Mouse (Mus musculus): ENCODE results near the gene Tmem184b.

Tmem184b gene

DNA sequence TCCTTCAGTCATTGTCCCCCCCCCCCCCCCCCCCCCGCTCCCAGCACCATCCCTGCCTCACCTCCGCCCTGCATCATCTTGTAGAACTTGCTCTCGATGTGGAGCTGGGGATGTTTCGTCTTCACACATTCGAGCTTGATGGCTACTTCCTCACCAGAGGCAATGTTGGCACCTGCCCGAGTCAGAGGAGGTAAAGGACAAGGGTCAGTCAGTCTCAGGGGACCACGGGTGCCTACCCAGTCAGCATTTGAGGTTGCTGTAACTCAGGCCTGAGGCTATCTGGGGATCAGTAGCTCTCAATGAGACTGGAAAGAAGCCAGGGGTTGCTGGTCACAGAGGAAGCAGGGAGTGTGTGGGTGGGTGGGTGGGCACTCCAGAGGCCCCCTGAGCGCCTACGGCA is 26.6 kb upstream of the Tmem184b start:
- no peak for DNase-seq (ENCODE audit: low read depth, low spot score)

DNA sequence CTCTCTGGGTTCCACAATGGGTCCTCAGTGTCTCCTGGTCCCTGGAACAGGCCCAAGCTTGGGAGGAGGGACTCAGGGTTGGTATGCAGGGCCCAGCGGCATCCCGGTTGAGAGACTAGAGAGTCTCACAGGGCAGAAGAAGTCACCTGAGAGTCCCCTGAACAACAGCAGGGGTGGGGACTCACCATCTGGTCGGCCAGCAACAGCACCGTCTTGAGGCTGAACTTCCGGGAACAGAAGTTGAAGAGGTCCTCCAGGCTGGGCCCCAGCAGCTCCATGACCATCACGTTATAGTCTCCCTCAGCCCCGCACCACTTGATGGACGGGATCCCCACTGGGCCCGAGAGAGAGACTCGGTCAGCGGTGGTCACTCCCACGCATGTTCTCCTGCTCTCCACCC is 26.2 kb upstream of the Tmem184b start:
- DNase-seq (ENCODE audit: low read depth, low spot score) = no peak

DNA sequence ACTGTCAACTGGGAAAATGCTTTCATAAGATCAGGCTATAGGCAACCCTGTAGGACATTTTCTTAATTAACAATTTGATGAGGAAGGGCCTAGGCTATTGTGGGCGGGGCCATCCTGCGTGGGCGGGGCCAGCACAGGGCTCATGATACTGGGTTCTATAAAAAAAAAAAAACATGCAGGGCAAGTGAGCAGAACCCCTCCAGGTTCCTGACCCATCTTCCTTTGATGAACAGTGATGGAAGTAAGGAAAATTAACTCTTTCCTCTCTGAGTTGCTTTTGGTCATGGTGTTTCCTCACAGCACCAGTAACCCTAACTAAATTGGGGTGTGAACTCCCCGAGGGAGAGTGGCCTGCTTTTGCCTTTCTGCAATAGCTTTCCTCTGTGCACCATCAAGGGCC is 25.2 kb upstream of the Tmem184b start:
- DNase-seq (ENCODE audit: low read depth, low spot score) = no peak

DNA sequence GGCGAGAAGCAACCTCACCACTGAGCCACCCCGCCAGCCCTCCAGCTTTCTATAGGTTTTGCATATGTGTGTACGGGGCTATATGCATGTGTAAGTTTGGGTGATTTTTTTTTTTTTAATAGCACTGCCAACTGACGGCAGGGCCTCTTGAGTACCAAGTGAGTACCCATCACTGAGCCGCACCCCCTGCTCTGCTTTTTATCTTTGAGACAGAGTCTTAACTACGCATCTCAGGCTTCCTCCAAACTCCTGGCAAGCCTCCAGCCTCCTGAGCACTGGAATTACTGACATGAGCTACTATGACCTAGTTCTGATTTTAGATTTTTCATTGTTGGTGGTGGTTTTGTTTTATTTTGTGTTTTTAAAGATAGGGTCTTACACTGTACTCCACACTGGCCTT is 24.1 kb upstream of the Tmem184b start:
- no peak for DNase-seq (ENCODE audit: low read depth, low spot score)

DNA sequence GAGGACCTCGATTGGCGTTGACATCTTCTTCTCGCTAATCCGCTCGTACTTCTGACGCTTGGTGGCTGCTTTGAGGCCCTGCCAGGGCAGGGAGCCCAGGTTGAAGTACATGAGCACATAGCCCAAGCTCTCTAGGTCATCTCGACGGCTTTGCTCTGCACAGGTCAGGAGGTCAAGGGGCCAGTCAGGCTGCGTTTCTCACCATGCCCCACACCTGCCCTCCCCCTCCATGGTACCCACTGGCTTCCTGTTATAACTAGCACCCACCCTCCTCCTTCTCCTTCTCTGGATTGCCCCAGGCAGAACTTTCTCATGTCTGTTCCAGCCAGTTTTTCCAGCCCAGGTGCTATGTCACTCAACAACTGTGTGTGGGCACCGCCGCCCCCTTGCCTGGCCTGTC is 22.1 kb upstream of the Tmem184b start:
- DNase-seq (ENCODE audit: low read depth, low spot score) = no peak

DNA sequence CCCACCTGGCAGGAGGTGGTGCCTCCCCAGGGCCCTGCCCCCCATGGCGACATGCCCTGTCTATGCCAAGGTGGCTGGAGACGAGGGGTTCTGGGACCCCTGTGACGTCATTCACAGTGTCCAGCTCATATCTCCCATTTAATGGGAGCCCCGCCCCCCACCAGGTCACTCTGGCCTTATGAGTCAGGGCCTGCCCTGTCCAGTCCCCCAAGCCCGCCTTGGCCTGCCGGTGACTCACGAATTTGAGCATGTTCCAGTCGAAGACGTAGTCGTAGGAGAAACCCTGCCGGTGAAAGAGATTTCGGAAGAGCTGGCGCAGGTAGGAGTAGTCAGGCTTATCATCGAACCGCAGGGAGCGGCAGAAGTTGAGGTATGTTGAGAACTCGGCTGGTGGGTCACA is 21.2 kb upstream of the Tmem184b start:
- DNase-seq (ENCODE audit: low read depth, low spot score) = peak; percentile 39

DNA sequence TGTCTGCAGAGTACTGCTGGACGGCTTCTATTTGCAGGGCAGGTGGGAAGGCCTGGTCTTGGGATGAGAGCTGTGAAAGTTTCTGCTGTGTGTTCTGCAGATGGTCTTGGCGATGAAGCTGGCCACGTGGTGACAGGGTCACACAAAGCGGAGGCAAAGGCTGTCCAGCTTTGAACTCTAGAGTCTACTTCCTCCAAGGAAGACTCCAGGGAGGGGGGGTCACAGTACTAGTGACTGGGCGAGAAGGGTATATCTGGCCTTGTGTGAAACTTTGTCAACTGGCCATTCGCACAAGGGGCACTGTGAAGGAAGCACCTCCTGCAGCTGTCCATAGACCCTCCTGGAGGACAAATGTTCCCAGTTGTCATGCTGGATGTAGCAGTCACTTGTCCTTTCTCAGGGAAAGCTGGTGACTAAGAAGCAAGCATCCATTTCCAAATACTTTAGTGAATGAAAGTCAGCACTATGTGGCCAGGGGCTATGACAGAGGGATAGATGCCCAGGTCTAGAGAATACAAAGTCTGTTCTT is 19.4 kb upstream of the Tmem184b start:
- no peak for DNase-seq (ENCODE audit: low read depth, low spot score)

DNA sequence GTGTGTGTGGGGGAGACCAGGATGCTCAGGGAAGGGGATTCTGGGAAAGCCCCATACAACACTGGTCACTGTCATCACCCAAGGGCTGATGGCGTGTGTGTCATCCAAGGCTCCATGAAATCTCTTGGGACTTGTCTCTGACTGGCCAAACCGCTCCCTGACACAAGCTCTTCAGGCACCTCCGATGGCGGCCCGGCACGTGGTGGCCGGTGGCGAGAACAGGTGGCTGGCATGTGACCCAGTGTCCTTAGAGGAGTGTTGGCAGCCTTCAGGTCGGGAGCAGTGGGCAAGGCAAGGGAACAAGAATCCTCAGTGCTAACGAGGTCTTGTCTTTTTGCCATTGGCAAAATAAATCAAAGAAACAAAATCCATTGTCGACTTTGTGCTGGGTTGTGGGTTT is 15.3 kb upstream of the Tmem184b start:
- DNase-seq (ENCODE audit: low read depth, low spot score) = no peak

DNA sequence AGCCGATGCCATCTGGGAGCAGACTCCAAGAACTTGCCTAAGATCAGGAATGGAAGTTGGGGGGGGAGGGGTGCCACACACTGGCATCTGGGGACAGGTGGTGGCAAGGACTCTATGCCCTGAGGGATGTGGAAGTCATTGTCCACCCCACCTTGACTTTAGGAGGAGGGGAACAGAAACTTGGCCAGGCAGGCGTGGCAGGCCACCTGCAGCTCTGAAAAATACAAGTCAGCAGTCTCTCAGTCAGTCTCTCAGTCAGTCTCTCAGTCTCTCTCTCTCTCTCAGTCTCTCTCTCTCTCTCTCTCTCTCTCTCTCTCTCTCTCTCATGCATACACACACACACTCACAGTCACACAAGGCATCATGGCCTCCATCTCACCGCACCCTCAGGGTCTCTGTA is 14.9 kb upstream of the Tmem184b start:
- DNase-seq (ENCODE audit: low read depth, low spot score) = no peak

DNA sequence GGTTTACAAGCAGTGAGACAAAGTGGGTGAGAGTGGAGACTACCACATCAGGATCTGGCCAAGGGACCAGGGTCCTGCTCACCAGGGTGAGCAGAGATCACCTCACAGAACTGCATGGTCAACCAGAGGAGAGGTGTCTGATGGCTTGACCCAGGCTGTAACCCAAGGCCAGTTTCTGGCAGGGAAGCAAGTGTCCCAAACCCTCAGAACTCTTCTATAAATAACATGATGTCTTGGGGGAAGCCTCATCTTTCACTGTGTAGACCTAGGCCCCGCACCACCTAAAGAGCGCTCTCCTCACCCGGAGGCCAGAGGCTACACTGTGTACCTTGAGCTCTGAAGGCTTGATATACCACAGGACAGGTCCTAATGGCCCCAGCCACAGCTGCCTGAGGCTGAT is 14.0 kb upstream of the Tmem184b start:
- no peak for DNase-seq (ENCODE audit: low read depth, low spot score)

DNA sequence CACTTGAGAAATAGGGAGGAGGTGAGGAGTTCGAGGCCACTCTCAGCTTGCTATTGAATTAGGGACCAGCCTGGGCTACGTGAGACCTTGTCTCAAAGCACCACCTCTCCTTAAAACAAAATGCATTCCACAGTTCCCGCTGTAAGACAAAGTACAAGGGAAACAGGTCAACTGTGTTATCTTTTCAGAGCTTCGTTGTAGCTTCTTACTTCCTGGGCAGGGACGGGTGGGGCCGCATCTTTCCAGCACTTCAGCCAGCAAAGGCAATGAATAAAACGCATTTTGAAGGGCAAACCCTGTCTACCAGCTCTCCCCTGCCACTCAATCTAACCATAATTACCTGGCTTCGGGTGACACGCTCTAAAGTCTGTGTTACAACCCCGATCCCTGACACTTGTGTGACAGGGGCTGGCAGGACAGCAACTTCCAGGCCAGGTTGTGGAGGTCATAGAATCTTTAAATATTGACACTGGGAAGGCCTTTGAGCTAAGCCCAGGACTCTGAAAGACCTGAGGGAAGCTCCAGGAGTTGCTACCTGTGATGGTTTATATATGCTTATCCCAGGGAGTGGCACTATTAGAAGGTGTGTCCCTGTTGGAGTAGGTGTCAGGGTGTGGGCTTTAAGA is 13.2 kb upstream of the Tmem184b start:
- DNase-seq (ENCODE audit: low read depth, low spot score) = no peak

DNA sequence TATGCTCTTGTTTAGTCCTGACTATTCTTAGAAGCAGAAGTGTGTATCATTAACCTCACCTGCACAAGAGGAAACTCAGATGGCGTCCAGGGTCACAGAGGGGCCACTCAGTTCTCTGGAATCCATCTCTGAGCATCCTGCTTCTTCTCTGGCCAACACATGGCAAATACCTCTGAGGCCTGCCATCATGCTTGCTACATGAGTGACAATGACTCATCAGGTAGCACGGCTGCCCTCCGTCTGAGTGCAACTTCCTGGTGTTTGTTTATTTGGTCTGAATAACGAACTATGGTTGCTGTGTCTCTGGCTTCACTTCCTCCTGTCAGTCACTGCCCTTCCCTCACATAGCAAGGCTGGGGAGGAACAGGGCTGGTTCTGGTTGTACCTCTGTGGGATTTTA is 11.1 kb upstream of the Tmem184b start:
- DNase-seq (ENCODE audit: low read depth, low spot score) = peak; percentile 78

DNA sequence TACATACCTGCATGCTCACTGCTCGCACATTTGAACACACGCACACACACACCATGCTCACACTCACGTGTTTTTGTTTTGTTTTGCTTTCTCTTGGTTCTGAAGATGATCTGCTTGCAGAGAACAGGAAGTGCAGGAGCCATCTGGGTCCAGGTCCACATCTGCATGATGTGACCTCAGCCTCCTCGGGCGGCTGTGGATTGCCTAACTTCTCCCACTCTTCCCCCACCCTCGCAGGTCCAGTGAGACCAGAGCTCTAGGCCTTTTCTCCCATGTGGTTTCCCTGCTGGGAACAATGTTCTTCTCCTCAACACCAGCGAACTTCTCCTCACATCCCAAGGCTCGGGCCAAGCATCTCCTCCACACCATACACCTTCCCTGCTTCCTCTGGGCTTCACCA is 10.4 kb upstream of the Tmem184b start:
- no peak for DNase-seq (ENCODE audit: low read depth, low spot score)

DNA sequence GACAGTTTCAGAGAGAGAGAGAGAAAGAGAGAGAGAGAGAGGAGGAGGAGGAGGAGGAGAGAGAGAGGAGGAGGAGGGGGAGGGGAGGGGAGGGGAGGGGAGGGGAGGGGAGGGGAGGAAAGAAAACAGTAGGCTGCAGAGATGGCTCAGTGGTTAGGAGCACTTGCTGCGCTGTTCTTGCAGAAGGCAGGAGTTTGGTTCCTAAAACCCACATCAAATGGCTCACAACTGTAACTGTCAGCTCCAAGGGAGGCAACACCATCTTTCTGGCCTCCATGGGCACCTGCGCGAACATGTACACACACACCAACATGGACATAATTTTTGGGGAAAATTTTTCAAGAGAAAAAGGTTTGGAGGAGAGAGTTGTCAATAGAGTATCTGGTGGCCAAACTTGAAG is 9.8 kb upstream of the Tmem184b start:
- no peak for DNase-seq (ENCODE audit: low read depth, low spot score)

DNA sequence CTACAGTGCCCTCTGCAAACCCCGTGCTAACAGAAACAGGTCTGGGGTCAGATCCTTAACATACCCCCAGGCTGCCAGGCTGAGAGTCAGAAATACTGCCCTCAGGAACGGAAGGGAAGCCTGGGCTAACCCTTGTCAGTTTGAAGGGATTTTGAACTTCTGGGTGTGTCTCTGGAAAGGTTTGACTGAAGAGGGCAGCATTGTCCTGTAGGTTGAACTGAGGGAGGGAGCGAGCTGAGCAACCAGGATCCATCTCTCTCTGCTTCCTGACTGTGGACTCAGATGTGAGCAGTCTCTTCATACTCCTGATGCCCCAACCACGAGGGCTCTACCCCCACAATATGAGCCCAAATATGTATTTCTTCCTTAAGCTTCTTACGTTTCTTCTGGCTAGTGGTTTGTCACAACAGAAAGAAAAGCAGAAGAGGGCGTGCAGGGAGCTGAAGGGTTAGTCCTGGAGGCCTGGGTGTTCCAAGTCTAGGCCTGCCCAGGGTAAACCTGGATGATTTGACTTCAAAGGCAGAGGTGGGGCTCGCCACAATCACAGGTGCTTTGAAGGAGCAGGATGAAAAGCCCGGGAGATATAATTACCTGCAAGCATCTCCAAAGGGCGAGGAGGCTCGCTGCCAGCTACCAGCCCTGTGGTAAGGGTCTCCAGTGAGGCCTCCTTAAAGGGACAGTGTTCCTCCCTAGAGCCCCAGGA is 8.1 kb upstream of the Tmem184b start:
- DNase-seq (ENCODE audit: low read depth, low spot score) = no peak

DNA sequence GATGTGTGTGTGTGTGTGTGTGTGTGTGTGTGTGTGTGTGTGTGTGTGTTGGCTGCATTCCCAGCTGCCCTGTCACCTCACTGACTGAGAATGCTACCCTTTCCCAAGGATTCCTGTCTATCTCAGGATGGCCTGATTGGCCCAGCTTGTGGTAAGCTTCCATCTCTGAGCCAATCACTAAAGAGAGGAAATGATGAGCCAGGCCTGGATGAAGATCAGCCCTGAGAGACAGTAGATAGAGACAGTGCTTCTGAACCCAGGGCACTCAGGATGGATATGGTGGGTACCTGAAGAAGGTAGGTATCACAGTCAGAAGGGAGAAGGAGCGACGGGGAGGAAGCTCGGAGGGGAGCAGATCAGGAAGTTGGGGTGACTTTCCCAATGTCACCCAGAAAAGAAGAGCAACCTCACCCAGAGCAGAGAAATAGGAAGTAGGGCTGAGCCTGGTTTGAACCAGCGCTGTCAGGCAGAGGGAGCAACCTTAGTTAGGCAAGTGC is 5.8 kb upstream of the Tmem184b start:
- DNase-seq (ENCODE audit: low read depth, low spot score) = peak; percentile 62

DNA sequence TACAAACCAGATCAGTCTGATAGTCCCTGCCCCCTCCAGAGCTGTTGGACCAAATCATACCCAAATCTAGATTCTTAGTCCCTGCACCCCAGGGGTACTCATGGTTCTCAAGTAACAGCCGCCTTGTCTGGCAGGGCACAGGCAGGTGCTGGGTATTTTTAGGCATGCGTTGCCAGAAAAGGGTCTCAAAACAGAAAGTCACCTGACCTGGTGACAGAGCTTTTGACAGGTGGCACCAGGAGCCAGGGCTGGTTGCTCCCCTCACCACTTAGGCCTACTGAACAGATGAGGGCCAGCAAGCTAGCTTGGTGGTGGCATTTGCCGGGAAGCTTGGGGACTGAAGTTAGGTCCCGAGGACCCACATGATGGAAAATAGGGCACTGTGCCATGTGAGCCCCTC is 3.2 kb upstream of the Tmem184b start:
- DNase-seq (ENCODE audit: low read depth, low spot score) = no peak

DNA sequence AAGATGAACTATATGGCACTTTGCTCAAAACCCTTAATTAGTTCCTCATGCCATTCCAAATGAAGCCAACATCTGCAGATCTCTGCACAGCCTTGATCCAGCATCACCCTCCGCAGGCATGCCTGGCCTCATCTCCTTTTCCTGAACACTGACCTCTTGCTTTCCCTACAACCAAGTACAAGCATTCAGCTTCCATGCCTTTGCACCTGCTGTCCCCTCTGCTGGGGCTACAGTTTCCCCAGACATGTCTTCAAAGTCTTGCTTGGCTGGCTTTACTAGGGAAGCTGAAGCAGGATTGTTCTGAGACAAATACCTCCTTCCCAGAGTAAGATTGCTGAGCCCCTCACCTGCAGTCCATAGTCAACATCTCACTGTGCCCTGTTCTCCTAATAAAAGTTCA is 908 bp upstream of the Tmem184b start:
- no peak for DNase-seq (ENCODE audit: low read depth, low spot score)

DNA sequence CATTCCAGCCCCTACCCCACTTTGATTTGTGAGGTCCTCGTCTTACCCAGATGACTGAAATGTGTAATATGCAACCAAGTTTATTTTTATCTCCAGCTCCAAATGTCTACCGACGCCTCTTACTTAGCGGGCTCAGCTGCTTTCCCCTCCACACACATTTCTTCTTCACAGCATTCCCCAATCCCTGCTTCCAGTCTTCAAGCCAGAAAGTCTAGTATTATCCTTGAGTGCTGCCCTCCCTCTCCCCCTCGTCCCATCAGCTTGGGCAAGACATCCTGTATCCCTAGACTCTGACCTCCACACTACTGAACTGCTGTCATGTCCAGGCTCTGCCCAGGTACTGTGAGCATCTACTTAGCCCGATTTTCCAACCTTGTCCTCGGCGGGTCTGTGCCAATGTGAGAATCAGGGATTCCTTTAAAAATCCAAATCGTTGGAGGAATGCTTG is 418 bp upstream of the Tmem184b start:
- no peak for DNase-seq (ENCODE audit: low read depth, low spot score)

DNA sequence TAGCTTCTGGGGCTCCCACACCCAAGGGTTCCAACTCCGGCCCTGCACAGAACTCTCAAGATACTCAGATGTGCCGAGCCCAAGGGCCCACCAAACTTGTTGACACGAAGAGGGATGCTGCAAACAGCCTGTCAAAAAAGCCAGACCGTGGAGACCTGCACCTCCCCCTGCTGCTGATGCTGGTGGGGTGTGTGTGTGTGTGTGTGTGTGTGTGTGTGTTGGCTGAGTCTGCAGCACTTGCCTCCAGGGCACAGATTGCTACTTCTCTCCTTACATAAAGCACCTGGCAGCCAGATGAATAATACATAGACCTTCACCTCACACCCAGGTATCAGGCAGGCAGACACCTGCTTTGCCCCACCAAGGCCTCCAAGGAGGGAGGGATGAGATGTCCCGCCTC is 1.2 kb downstream of the Tmem184b start:
- DNase-seq (ENCODE audit: low read depth, low spot score) = peak; percentile 47

DNA sequence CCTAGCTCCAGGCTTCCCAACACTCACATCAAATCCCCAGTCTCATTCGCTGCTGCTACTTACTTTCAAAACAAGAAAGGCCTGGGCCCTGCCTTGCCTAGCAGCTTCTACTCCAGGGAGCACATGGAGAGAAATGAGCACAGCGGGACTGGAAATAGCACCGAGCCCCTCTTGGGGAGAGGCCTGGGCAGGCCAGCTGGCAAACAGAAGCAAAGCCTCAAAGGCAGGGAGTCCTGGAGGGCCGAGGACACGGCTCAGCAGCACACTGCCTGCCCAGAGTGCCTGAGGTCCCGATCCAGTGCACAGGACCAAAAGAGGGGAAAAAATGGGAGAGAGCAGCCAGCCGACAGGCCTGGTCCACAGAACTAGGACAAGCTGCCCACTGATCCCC is 2.4 kb downstream of the Tmem184b start:
- DNase-seq (ENCODE audit: low read depth, low spot score) = no peak

DNA sequence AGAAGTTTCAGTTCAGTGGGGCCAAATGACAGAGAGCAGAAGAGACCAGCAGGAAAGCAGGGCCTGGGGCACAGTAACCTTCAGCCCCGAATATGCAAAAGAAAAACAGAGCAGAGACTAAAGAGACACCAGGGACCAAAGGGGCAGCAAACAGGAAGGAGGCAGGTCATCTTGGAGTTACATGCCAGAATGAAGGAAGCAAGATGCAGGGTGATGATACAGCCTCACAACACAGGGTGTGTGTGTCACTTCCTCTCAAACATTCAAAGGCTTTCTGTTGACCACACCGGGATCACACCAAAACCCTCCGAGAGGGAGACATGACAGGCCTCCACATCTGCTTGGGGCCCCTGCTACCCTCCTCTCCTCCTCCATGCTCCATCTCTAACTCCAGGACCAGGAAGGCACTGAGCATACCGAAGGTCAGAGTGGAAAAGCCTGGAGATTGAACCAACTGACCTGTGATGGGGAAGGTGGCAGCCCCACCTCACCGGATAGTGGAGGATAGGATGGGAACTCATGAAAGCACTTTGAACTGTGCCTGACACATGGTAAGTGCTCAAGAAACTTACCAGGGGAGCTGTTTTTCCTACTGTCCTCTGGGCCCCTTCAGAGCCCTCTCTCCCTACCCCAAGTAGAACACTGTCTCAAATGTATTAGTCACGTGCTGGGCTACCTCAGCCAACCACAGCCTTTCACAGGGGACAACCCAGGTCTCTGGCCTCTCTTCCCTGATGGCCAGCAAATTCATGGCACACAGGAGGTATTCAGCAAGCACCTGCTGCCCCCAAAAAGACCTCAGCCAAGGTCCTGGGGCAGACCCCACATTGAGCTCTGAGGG is 3.0 kb downstream of the Tmem184b start:
- DNase-seq (ENCODE audit: low read depth, low spot score) = peak; percentile 48
